Mouse (Mus musculus) erythroblast, embryonic 14.5 days (primary cell): ENCODE results near the gene Crebbp. TPM values are rescaled to one million over a fixed set of nuclear protein-coding genes. Genes with fewer than 3 reads are reported as not detected.

ENCODE experiments used
- H3K27me3 ChIP-seq: 2 replicates; pipeline ENCODE4 v1.6.1; 2012; ENCODE audit warnings: inconsistent platforms; ENCODE audit not compliant: control insufficient read depth
- H3K36me3 ChIP-seq: 2 replicates; pipeline ENCODE4 v1.6.1; 2012; ENCODE audit warnings: mild to moderate bottlenecking, inconsistent platforms; ENCODE audit not compliant: control insufficient read depth
- H3K4me1 ChIP-seq: 2 replicates; pipeline ENCODE4 v1.6.1; 2012; ENCODE audit warnings: inconsistent platforms; ENCODE audit not compliant: control insufficient read depth
- H3K4me3 ChIP-seq: replicated peaks from 2 replicates; pipeline ENCODE3; 2012; ENCODE audit warnings: moderate library complexity, mild to moderate bottlenecking, inconsistent platforms
- H3K9me3 ChIP-seq: 2 replicates; pipeline ENCODE4 v1.6.1; 2012; ENCODE audit warnings: low read length, inconsistent platforms, mixed read lengths; ENCODE audit not compliant: control insufficient read depth
- GATA1 ChIP-seq: IDR thresholded peaks from 2 replicates; pipeline ENCODE4 v1.6.1; 2012; ENCODE audit warnings: low read length, inconsistent platforms, mixed read lengths
- TAL1 ChIP-seq: IDR thresholded peaks from 3 replicates; pipeline ENCODE4 v1.6.1; 2012; ENCODE audit warnings: low read length, inconsistent platforms, mixed read lengths
- polyA plus RNA-seq: library from polyadenylated mRNA; stranded (reverse); fragments of >175 nt; gene quantifications from 2 replicates; pipeline ENCODE4 v1.2.3, GENCODE M21; 2012

Crebbp gene
- polyA plus RNA-seq, 1 experiment = 1.2 TPM

- Histone ChIP-seq H3K4me3 (no peak overlapping the region), H3K4me1 (peaks cover 33% of the 10 kb centered on the region), H3K36me3 (peaks cover 17% of the 10 kb centered on the region), H3K9me3 (peaks cover 5% of the 10 kb centered on the region), H3K27me3 (no peaks in the 10 kb centered on the region)
- TF ChIP-seq TAL1 (peak; percentile 84), GATA1 (peak; percentile 59)
Observed at GRCm38 (mm10) chr16:4169530-4169929, 44.3 kb downstream of the Crebbp start.

- Histone ChIP-seq H3K4me3 (no peak overlapping the region), H3K9me3 (peaks cover 5% of the 10 kb centered on the region), H3K36me3 (peaks cover 16% of the 10 kb centered on the region), H3K27me3 (no peaks in the 10 kb centered on the region), H3K4me1 (peaks cover 33% of the 10 kb centered on the region)
- TF ChIP-seq TAL1 (no peak), GATA1 (no peak)
Observed at GRCm38 (mm10) chr16:4168476-4168875, 45.3 kb downstream of the Crebbp start.

GRCm38 (mm10) chr16:4160898-4161247 lies 52.9 kb downstream of the Crebbp start:
- peaks cover 10% of the 10 kb centered on the region for H3K36me3 ChIP-seq

GRCm38 (mm10) chr16:4160246-4160897 lies 53.4 kb downstream of the Crebbp start:
- Histone ChIP-seq H3K27me3 (no peaks in the 10 kb centered on the region), H3K36me3 (peaks cover 10% of the 10 kb centered on the region), H3K4me3 (no peak overlapping the region), H3K4me1 (peaks cover 6% of the 10 kb centered on the region), H3K9me3 (no peaks in the 10 kb centered on the region)
- TF ChIP-seq GATA1 (no peak), TAL1 (no peak)

More at GRCm38 (mm10) chr16:4160898-4161247, 52.9 kb downstream of the Crebbp start:
- TF ChIP-seq GATA1 = no peak
- no peak for TF ChIP-seq TAL1
- H3K4me3 ChIP-seq = no peak overlapping the region
- peaks cover 6% of the 10 kb centered on the region for H3K4me1 ChIP-seq
- no peaks in the 10 kb centered on the region for H3K27me3 ChIP-seq
- no peaks in the 10 kb centered on the region for H3K9me3 ChIP-seq

- TF ChIP-seq GATA1 = no peak
- Histone ChIP-seq H3K36me3 (peaks cover 32% of the 10 kb centered on the region), H3K4me3 (no peak overlapping the region), H3K9me3 (no peaks in the 10 kb centered on the region), H3K4me1 (peaks cover 12% of the 10 kb centered on the region), H3K27me3 (no peaks in the 10 kb centered on the region)
Observed at GRCm38 (mm10) chr16:4153121-4153520, 60.7 kb downstream of the Crebbp start.

- peaks cover 36% of the 10 kb centered on the region for H3K36me3 ChIP-seq
- H3K27me3 ChIP-seq = no peaks in the 10 kb centered on the region
- TF ChIP-seq TAL1 (no peak), GATA1 (no peak)
- H3K4me1 ChIP-seq = peaks cover 6% of the 10 kb centered on the region
- H3K4me3 ChIP-seq = no peak overlapping the region
- no peaks in the 10 kb centered on the region for H3K9me3 ChIP-seq
Observed at GRCm38 (mm10) chr16:4138541-4138940, 75.3 kb downstream of the Crebbp start.

- Histone ChIP-seq H3K4me3 (no peak overlapping the region), H3K27me3 (no peaks in the 10 kb centered on the region), H3K4me1 (peaks cover 6% of the 10 kb centered on the region), H3K9me3 (no peaks in the 10 kb centered on the region), H3K36me3 (peaks cover 40% of the 10 kb centered on the region)
- TF ChIP-seq TAL1 (no peak), GATA1 (no peak)
Observed at GRCm38 (mm10) chr16:4133754-4134153, 80.0 kb downstream of the Crebbp start.

GRCm38 (mm10) chr16:4128894-4129293 lies 84.9 kb downstream of the Crebbp start:
- Histone ChIP-seq H3K9me3 (no peaks in the 10 kb centered on the region), H3K27me3 (no peaks in the 10 kb centered on the region), H3K4me1 (peaks cover 4% of the 10 kb centered on the region), H3K4me3 (no peak overlapping the region), H3K36me3 (peaks cover 52% of the 10 kb centered on the region)
- no peak for TF ChIP-seq TAL1
- no peak for TF ChIP-seq GATA1

GRCm38 (mm10) chr16:4117072-4117471 lies 96.7 kb downstream of the Crebbp start:
- no peak overlapping the region for H3K4me3 ChIP-seq
- peaks cover 5% of the 10 kb centered on the region for H3K4me1 ChIP-seq
- no peak for TF ChIP-seq GATA1
- TF ChIP-seq TAL1 = no peak
- peaks cover 95% of the 10 kb centered on the region for H3K36me3 ChIP-seq
- no peaks in the 10 kb centered on the region for H3K27me3 ChIP-seq
- H3K9me3 ChIP-seq = no peaks in the 10 kb centered on the region

GRCm38 (mm10) chr16:4100374-4100773 lies 113.4 kb downstream of the Crebbp start:
- Histone ChIP-seq H3K4me3 (no peak overlapping the region), H3K9me3 (no peaks in the 10 kb centered on the region), H3K4me1 (peaks cover 5% of the 10 kb centered on the region), H3K36me3 (peaks cover 67% of the 10 kb centered on the region), H3K27me3 (no peaks in the 10 kb centered on the region)
- TF ChIP-seq TAL1 = no peak
- TF ChIP-seq GATA1 = no peak
